Mouse (Mus musculus) layer of hippocampus, adult 9-10 months (tissue): ENCODE measurements around the gene Acox3.

Experiments used
- DNase-seq: peaks from one replicate; pipeline ENCODE4 v3.0.0; 2022; ENCODE audit warnings: low spot score

The Acox3 gene

GRCm38 (mm10) chr5:35652319-35652718 is 69.5 kb downstream of the Acox3 start:
- DNase-seq, result no peak

GRCm38 (mm10) chr5:35652872-35653271 is 70.0 kb downstream of the Acox3 start:
- DNase-seq, result no peak

- no peak for DNase-seq
Observed at GRCm38 (mm10) chr5:35653743-35654395, 71.0 kb downstream of the Acox3 start.

- DNase-seq, result no peak
Observed at GRCm38 (mm10) chr5:35655753-35656485, 73.1 kb downstream of the Acox3 start.

GRCm38 (mm10) chr5:35659503-35659902 is 76.7 kb downstream of the Acox3 start:
- DNase-seq, result no peak

- no peak for DNase-seq
Observed at GRCm38 (mm10) chr5:35661210-35661609, 78.4 kb downstream of the Acox3 start.

- no peak for DNase-seq
Observed at GRCm38 (mm10) chr5:35662021-35662545, 79.2 kb downstream of the Acox3 start.
